Mouse (Mus musculus): ENCODE data around the gene Slc27a2.

DNA sequence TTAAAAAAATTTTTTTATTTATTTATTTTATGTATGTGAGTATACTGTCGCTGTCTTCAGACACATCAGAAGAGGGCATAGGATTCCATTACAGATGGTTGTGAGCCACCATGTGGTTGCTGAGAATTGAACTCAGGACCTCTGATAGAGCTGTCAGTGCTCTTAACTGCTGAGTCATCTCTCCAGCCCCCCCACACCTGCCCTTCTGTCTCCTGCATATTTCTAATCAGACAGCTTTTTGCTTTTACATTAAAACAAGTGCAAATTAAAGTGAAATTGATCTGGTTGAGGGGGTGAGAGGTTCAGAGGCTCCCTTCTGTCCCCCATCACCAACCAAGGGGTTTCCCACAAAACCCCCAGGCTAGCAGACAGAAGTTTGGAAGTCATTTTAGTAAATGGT is 27.1 kb downstream of the Slc27a2 start:
- TF ChIP-seq POLR2A (IDR thresholded peaks at IDR 0.05; ENCODE audit: borderline replicate concordance, extremely low read depth, insufficient read depth, insufficient read length, poor library complexity, severe bottlenecking) = no peak
- TF ChIP-seq CTCF (IDR thresholded peaks at IDR 0.05; ENCODE audit: borderline replicate concordance, extremely low read depth, insufficient read depth, insufficient read length) = no peak
